Mouse (Mus musculus): ENCODE measurements around the gene Acsf2.

- TF ChIP-seq POLR2A (IDR thresholded peaks at IDR 0.05; ENCODE audit: low read depth, low read length) (peak; percentile 70), CTCF (IDR thresholded peaks at IDR 0.05; ENCODE audit: extremely low read depth, insufficient read depth, insufficient read length, insufficient replicate concordance) (peak; percentile 98)
Observed at GRCm38 (mm10) chr11:94629199-94629883, 27.7 kb upstream of the Acsf2 start, which contains the start of gene Lrrc59.
